Mouse (Mus musculus) cerebellum, adult 2 months (tissue): Measurements from ENCODE around the gene Atp1a1. TPM values are rescaled to one million over a fixed set of nuclear protein-coding genes. Genes with fewer than 3 reads are reported as not detected.

Experiments used
- DNase-seq, 2 experiments: peaks; one replicate each; pipeline ENCODE4 v3.0.0; 2021
- H3K27ac ChIP-seq: fragments of 200-500 bp; 2 replicates; pipeline ENCODE4 v1.5.1; 2012; ENCODE audit warnings: low read length, control low read depth, inconsistent platforms; ENCODE audit not compliant: insufficient read depth
- H3K27me3 ChIP-seq: fragments of 200-500 bp; 2 replicates; pipeline ENCODE4 v1.6.1; 2012; ENCODE audit warnings: inconsistent platforms, mild to moderate bottlenecking, low read length, moderate library complexity; ENCODE audit not compliant: control insufficient read depth, insufficient read depth
- H3K4me1 ChIP-seq: fragments of 200-500 bp; 2 replicates; pipeline ENCODE4 v1.6.1; 2011; ENCODE audit warnings: low read length; ENCODE audit not compliant: control insufficient read depth, insufficient read depth
- H3K4me3 ChIP-seq: fragments of 200-500 bp; replicated peaks from 2 replicates; pipeline ENCODE3; 2011; ENCODE audit warnings: mild to moderate bottlenecking, low read depth, low read length, control low read depth; ENCODE audit not compliant: insufficient read depth
- CTCF ChIP-seq: fragments of 200-500 bp; IDR thresholded peaks from 2 replicates; pipeline ENCODE4 v1.5.1; 2011; ENCODE audit warnings: low read depth, mild to moderate bottlenecking, control low read depth, low read length, moderate library complexity, borderline replicate concordance; ENCODE audit not compliant: insufficient read depth
- POLR2A ChIP-seq: fragments of 200-500 bp; IDR thresholded peaks from 2 replicates; pipeline ENCODE4 v1.6.1; 2011; ENCODE audit warnings: low read length, control low read depth, borderline replicate concordance; ENCODE audit not compliant: insufficient read depth
- WGBS: fragments of 180-500 bp; shearing (Covaris S2); methylation state at CpG from one replicate; pipeline ENCODE4 v1.1.7; 2018; 5-methylcytosine and 5-hydroxymethylcytosine counted together
- polyA plus RNA-seq: library from polyadenylated mRNA; depleted of rRNA; stranded (reverse); fragments of >200 nt; gene quantifications from 2 replicates; pipeline ENCODE4 v1.2.3, GENCODE M21; 2012

The Atp1a1 gene
- polyA plus RNA-seq, 1 experiment = 826 TPM

- no peak for DNase-seq
- H3K4me3 ChIP-seq = no peak overlapping the region
- no peak overlapping the region for H3K27ac ChIP-seq
- 0 out of 2 replicates have a peak, but pooled peaks cover 2% of the 10 kb centered on the region for H3K4me1 ChIP-seq
- H3K27me3 ChIP-seq = no peaks in the 10 kb centered on the region
- TF ChIP-seq POLR2A (no peak), CTCF (no peak)
- 85% methylated on average over 1 of the region's 1 CpGs for WGBS
These were observed 41.2 kb upstream of the Atp1a1 start for GRCm38 (mm10) chr3:101645569-101646106.

GRCm38 (mm10) chr3:101644062-101644802 is 39.7 kb upstream of the Atp1a1 start:
- DNase-seq = no peak
- Histone ChIP-seq H3K27ac (no peak overlapping the region), H3K4me3 (no peak overlapping the region), H3K27me3 (no peaks in the 10 kb centered on the region), H3K4me1 (0 out of 2 replicates have a peak, but pooled peaks cover 2% of the 10 kb centered on the region)
- TF ChIP-seq CTCF = no peak
- no peak for TF ChIP-seq POLR2A
- WGBS = 89% methylated on average over 4 of the region's 4 CpGs

GRCm38 (mm10) chr3:101643264-101643663 is 38.8 kb upstream of the Atp1a1 start:
- 97% methylated on average over 2 of the region's 2 CpGs for WGBS
- TF ChIP-seq CTCF (no peak), POLR2A (no peak)
- H3K27me3 ChIP-seq = no peaks in the 10 kb centered on the region
- no peak for DNase-seq
- 0 out of 2 replicates have a peak, but pooled peaks cover 2% of the 10 kb centered on the region for H3K4me1 ChIP-seq
- H3K4me3 ChIP-seq = no peak overlapping the region
- H3K27ac ChIP-seq = no peak overlapping the region

GRCm38 (mm10) chr3:101638223-101638622 is 33.7 kb upstream of the Atp1a1 start:
- TF ChIP-seq CTCF = no peak
- TF ChIP-seq POLR2A = no peak
- Histone ChIP-seq H3K4me3 (no peak overlapping the region), H3K4me1 (peaks cover 9% of the 10 kb centered on the region; the same call in 1 of the 2 replicates), H3K27ac (no peak overlapping the region), H3K27me3 (no peaks in the 10 kb centered on the region)
- DNase-seq = no peak
- WGBS = 96% methylated on average over 2 of the region's 2 CpGs

- TF ChIP-seq CTCF = no peak
- no peak for TF ChIP-seq POLR2A
- H3K4me3 ChIP-seq = no peak overlapping the region
- no peak for DNase-seq
- no peak overlapping the region for H3K27ac ChIP-seq
- 93% methylated on average over 7 of the region's 7 CpGs for WGBS
- H3K27me3 ChIP-seq = no peaks in the 10 kb centered on the region
- peaks cover 14% of the 10 kb centered on the region for H3K4me1 ChIP-seq
These were observed 32.0 kb upstream of the Atp1a1 start for GRCm38 (mm10) chr3:101636510-101636909.

GRCm38 (mm10) chr3:101636086-101636485 is 31.6 kb upstream of the Atp1a1 start:
- H3K4me3 ChIP-seq = no peak overlapping the region
- DNase-seq = peak; percentile 43 to 88
- no peaks in the 10 kb centered on the region for H3K27me3 ChIP-seq
- WGBS = 10% methylated on average over 2 of the region's 2 CpGs
- TF ChIP-seq CTCF (no peak), POLR2A (no peak)
- peaks cover 18% of the 10 kb centered on the region for H3K4me1 ChIP-seq
- no peak overlapping the region for H3K27ac ChIP-seq

GRCm38 (mm10) chr3:101634141-101634900 is 29.8 kb upstream of the Atp1a1 start:
- DNase-seq = no peak
- Histone ChIP-seq H3K27ac (no peak overlapping the region), H3K4me1 (peaks cover 19% of the 10 kb centered on the region), H3K27me3 (no peaks in the 10 kb centered on the region), H3K4me3 (no peak overlapping the region)
- WGBS = 95% methylated on average over 9 of the region's 9 CpGs
- TF ChIP-seq CTCF (no peak), POLR2A (no peak)

- no peak overlapping the region for H3K27ac ChIP-seq
- H3K27me3 ChIP-seq = no peaks in the 10 kb centered on the region
- peaks cover 12% of the 10 kb centered on the region for H3K4me1 ChIP-seq
- TF ChIP-seq POLR2A (no peak), CTCF (no peak)
- WGBS = 56% methylated on average over 2 of the region's 2 CpGs
- H3K4me3 ChIP-seq = no peak overlapping the region
- no peak for DNase-seq
These were observed 23.8 kb upstream of the Atp1a1 start for GRCm38 (mm10) chr3:101628255-101628654.
